Comparison of ENCODE assay signal across 21 mouse cellular contexts in the genomic region with DNA sequence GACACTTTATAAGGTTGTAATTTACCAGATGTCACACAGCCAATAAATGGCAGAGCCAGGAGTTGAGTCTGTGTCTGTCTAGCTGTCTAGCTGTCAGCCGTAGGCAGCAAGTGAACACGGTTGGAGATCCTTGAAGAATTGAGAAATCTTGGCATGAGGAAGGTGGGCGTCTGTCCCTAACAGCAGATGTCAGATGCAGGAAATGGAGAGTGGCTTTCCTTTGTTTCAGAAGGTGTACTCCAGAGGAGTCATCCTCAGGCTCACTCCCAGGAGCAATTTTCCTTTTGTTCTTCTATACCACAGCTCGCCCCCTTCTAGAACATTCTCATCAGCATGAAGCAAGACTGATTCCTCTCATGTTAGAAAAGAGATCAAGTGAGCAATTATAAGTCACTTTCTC. TPM values are rescaled to one million over a fixed set of nuclear protein-coding genes. Genes with fewer than 3 reads are reported as not detected.
DNase-seq lines count a peak whose midpoint lies in the region; ATAC-seq lines count a peak whose summit lies in the region.
"Had no signal": no experiment of that assay in that cellular context is flagged by ENCODE, and none has a peak within 500 bp of the region (broad histone marks: within the 10 kb centered on the region; RNA-seq: fewer than 3 reads in every experiment).

No protein-coding gene starts in this region.

- ATAC-seq in frontal cortex, adult (ENCODE audit: low TSS enrichment) = peak; percentile 33; the same call in 1 of the 2 replicates
- ATAC-seq: activated CD4-positive, CD25-positive, alpha-beta regulatory T cell, adult 4 months; forebrain, embryonic 14.5 days; forebrain, embryonic 16.5 days; Patski had no signal

- DNase-seq in frontal cortex, postnatal 14 days (ENCODE audit: low spot score in 2 of 2) = no peak
- peak; percentile 7 to 14 for DNase-seq in left cerebral cortex, adult 18-20 months (ENCODE audit: low spot score in 2 of 2)
- DNase-seq in left cerebral cortex, adult 9 months (ENCODE audit: low spot score in 2 of 2) = no peak
- peak; percentile 47 for DNase-seq in brain, adult 2 months (ENCODE audit: low read depth, low spot score)
- DNase-seq: adrenal gland, adult 8-10 months; adrenal gland, postnatal 14 days; adrenal gland, postnatal 36 days; B cell, adult 2 months; cerebellum, adult 11 months; cerebellum, adult 18-20 months; cerebellum, adult 8-10 months; cerebellum, adult 9-11 months; cerebellum, postnatal 14 days; cerebellum, postnatal 36 days; embryo, embryonic 11 days had no signal

RNA-seq across cellular contexts. Expression of gene Ifi206, which starts 40.2 kb away (rescaled TPM):
- not detected for total RNA-seq in left cerebral cortex, adult 18-20 months (2021)
- total RNA-seq: CH12.LX had no signal

Comparison
In these comparisons a context has a peak if more than half of its experiments do, and no peak if none do; other contexts are left out.
1. DNase-seq: peak in left cerebral cortex, adult 18-20 months (2 of 2) and brain, adult 2 months (single experiment); none in frontal cortex, postnatal 14 days (0 of 2) and left cerebral cortex, adult 9 months (0 of 2).